ENCODE assay signal across 25 mouse cellular contexts in genomic region chr7:122372349-122372748, GRCm38 (mm10).
"Had no signal": no experiment of that assay in that cellular context is flagged by ENCODE, and none has a peak within 500 bp of the region (broad histone marks: within the 10 kb centered on the region; RNA-seq: fewer than 3 reads in every experiment).

No protein-coding gene starts in this region.

- H3K4me1 ChIP-seq: heart, embryonic 10.5 days; heart, embryonic 12.5 days; hindbrain, embryonic 10.5 days; hindbrain, embryonic 12.5 days; kidney, embryonic 15.5 days; limb, embryonic 13.5 days; limb, embryonic 15.5 days; liver, embryonic 12.5 days had no signal

- H3K27ac ChIP-seq: gastrocnemius, adult 2 months; heart, adult 2 months; heart, embryonic 10.5 days; hindbrain, embryonic 10.5 days; hindbrain, embryonic 12.5 days; hindbrain, embryonic 14.5 days; kidney, embryonic 15.5 days; kidney, postnatal 0 days; limb, embryonic 13.5 days; limb, embryonic 15.5 days; liver, embryonic 12.5 days; liver, embryonic 14.5 days had no signal

- H3K4me3 ChIP-seq: gastrocnemius, adult 2 months; heart, adult 2 months; heart, embryonic 10.5 days; heart, embryonic 12.5 days; hindbrain, embryonic 10.5 days; hindbrain, embryonic 12.5 days; kidney, embryonic 15.5 days; limb, embryonic 13.5 days; limb, embryonic 15.5 days; liver, embryonic 12.5 days had no signal

- H3K9me3 ChIP-seq: heart, embryonic 10.5 days; heart, embryonic 12.5 days; hindbrain, embryonic 10.5 days; hindbrain, embryonic 12.5 days; kidney, embryonic 15.5 days; limb, embryonic 13.5 days; limb, embryonic 15.5 days; liver, embryonic 12.5 days had no signal

- H3K9ac ChIP-seq: heart, embryonic 12.5 days; hindbrain, embryonic 12.5 days; hindbrain, embryonic 14.5 days; kidney, embryonic 15.5 days; limb, embryonic 13.5 days; limb, embryonic 15.5 days; liver, embryonic 12.5 days; liver, embryonic 14.5 days had no signal

- H3K4me2 ChIP-seq: heart, embryonic 12.5 days; hindbrain, embryonic 12.5 days; hindbrain, embryonic 14.5 days; kidney, embryonic 15.5 days; limb, embryonic 13.5 days; limb, embryonic 15.5 days; liver, embryonic 12.5 days had no signal

- H3K27me3 ChIP-seq: heart, embryonic 12.5 days; hindbrain, embryonic 12.5 days; kidney, embryonic 15.5 days; limb, embryonic 13.5 days; limb, embryonic 15.5 days; liver, embryonic 12.5 days had no signal

- H3K36me3 ChIP-seq: heart, embryonic 10.5 days; heart, embryonic 12.5 days; hindbrain, embryonic 10.5 days; hindbrain, embryonic 12.5 days; kidney, embryonic 15.5 days; limb, embryonic 13.5 days; limb, embryonic 15.5 days; liver, embryonic 12.5 days had no signal

- DNase-seq: gastrocnemius, adult 2 months; gastrocnemius, postnatal 10 days; gastrocnemius, postnatal 25 days; heart, adult 2 months; heart, postnatal 10 days; heart, postnatal 4 days; kidney, adult 11 months; kidney, adult 2 months; kidney, adult 9 months; kidney, postnatal 14 days; kidney, postnatal 36 days; layer of hippocampus, adult 9-11 months; layer of hippocampus, postnatal 36 days; left cerebral cortex, postnatal 4 days had no signal
